ENCODE assay signal across 25 mouse cellular contexts in genomic region chr6:112995708-112996107, GRCm38 (mm10). TPM values are rescaled to one million over a fixed set of nuclear protein-coding genes. Genes with fewer than 3 reads are reported as not detected.
A peak's percentile ranks its signal among the peaks of the same experiment; 100 is the strongest.
DNase-seq lines count a peak whose midpoint lies in the region; TF ChIP-seq lines count a peak whose summit lies in the region.
"Had no signal": no experiment of that assay in that cellular context is flagged by ENCODE, and none has a peak within 500 bp of the region (broad histone marks: within the 10 kb centered on the region; RNA-seq: fewer than 3 reads in every experiment).

No protein-coding gene starts in this region.

- in situ Hi-C loops in CH12.LX (cut with MboI; ENCODE audit: low pct_ligation_motif_present, low pct_unique_long_range_greater_than_20kb, low sequenced_read_pairs) (no loop called here), ES-E14 (cut with MboI; ENCODE audit: low sequenced_read_pairs in 2 of 2, unreplicated experiment in 2 of 2) (no loop called here)

- TF ChIP-seq RAD21 in CH12.LX (IDR thresholded peaks at IDR 0.05; ENCODE audit: low read depth, low read length) = no peak

- H3K4me1 ChIP-seq in CH12.LX (ENCODE audit: control insufficient read depth in 1 of 2, insufficient read depth in 2 of 2) (peaks cover 0 to 3% of the 10 kb centered on the region in 2 experiments; a peak in 1 of 4 replicates), ES-E14 (ENCODE audit: control insufficient read depth in 2 of 2, insufficient read depth in 2 of 2, low read length in 2 of 2, poor library complexity in 1 of 2) (no peaks in the 10 kb centered on the region; a peak in 1 of 4 replicates)
- H3K4me1 ChIP-seq: heart, embryonic 10.5 days; limb, embryonic 10.5 days; limb, embryonic 15.5 days had no signal

- H3K4me3 ChIP-seq in layer of hippocampus, adult 2 months = no peak overlapping the region
- no peak overlapping the region for H3K4me3 ChIP-seq in CH12.LX (replicated peaks in 1 of 3; ENCODE audit: low read depth in 2 of 3, low read length in 2 of 3, poor library complexity in 1 of 3)
- no peak overlapping the region for H3K4me3 ChIP-seq in ES-E14 (ENCODE audit: insufficient read depth in 1 of 2, low read depth in 1 of 2, low read length in 2 of 2, poor library complexity in 1 of 2, severe bottlenecking in 1 of 2)
- H3K4me3 ChIP-seq: embryonic facial prominence, embryonic 10.5 days; embryonic facial prominence, embryonic 15.5 days; forebrain, embryonic 12.5 days; heart, embryonic 10.5 days; heart, embryonic 15.5 days; hindbrain, embryonic 13.5 days; limb, embryonic 10.5 days; limb, embryonic 15.5 days; midbrain, embryonic 13.5 days had no signal

- H3K36me3 ChIP-seq in CH12.LX (replicated peaks in 1 of 2; ENCODE audit: control insufficient read depth in 1 of 2, insufficient read depth in 1 of 2, low read length in 1 of 2) = no peaks in the 10 kb centered on the region
- H3K36me3 ChIP-seq in ES-E14 (ENCODE audit: control insufficient read depth, insufficient read depth, low read length, poor library complexity, severe bottlenecking) = no peaks in the 10 kb centered on the region
- H3K36me3 ChIP-seq: embryonic facial prominence, embryonic 10.5 days; embryonic facial prominence, embryonic 15.5 days; forebrain, embryonic 12.5 days; heart, embryonic 10.5 days; heart, embryonic 15.5 days; hindbrain, embryonic 13.5 days; limb, embryonic 10.5 days; limb, embryonic 15.5 days; midbrain, embryonic 13.5 days had no signal

- H3K79me2 ChIP-seq in CH12.LX (replicated peaks; ENCODE audit: control insufficient read depth, extremely low read depth, insufficient read depth, poor library complexity, severe bottlenecking) = no peaks in the 10 kb centered on the region

- no peak for DNase-seq in layer of hippocampus, adult 2 months (ENCODE audit: low spot score in 2 of 2)
- DNase-seq in layer of hippocampus, postnatal 25 days (ENCODE audit: extremely low spot score in 1 of 2, low spot score in 1 of 2) = no peak
- DNase-seq in CH12.LX (ENCODE audit: extremely low read depth) = peak; percentile 6
- peak; percentile 30 for DNase-seq in ES-E14 (ENCODE audit: low read depth, low spot score)
- peak; percentile 15 for DNase-seq in c-Kit-negative CD71-positive TER-119-positive erythroid progenitor cells, embryonic 14.5 days (ENCODE audit: low read depth, low spot score)
- DNase-seq in neural tube, embryonic 10.5 days (ENCODE audit: extremely low spot score, low spot score) = no peak
- DNase-seq in urinary bladder, postnatal 4 days (ENCODE audit: low spot score in 2 of 2) = no peak
- DNase-seq: adrenal gland, postnatal 10 days; cerebellum, adult 11-12 months; cerebellum, postnatal 25 days; gastrocnemius, postnatal 25 days; heart, adult 11 months; heart, postnatal 36 days; kidney, adult 11 months; kidney, postnatal 14 days had no signal

- peak; percentile 42 for TF ChIP-seq CTCF in layer of hippocampus, adult 2 months (conservative IDR thresholded peaks at IDR 0.05)
- 0 out of 4 replicates have a peak, but pooled peaks of 1 of the 2 experiments have one; percentile 11 for TF ChIP-seq CTCF in CH12.LX (conservative IDR thresholded peaks at IDR 0.05 in 1 of 2, IDR thresholded peaks at IDR 0.05 in 1 of 2; ENCODE audit: low read depth in 2 of 2, low read length in 2 of 2)

- H3K9me3 ChIP-seq in CH12.LX (replicated peaks; ENCODE audit: low read length) (no peaks in the 10 kb centered on the region), ES-E14 (ENCODE audit: control insufficient read depth, insufficient read depth, low read depth, low read length) (no peaks in the 10 kb centered on the region)
- H3K9me3 ChIP-seq: embryonic facial prominence, embryonic 10.5 days; embryonic facial prominence, embryonic 15.5 days; forebrain, embryonic 12.5 days; heart, embryonic 10.5 days; heart, embryonic 15.5 days; hindbrain, embryonic 13.5 days; limb, embryonic 10.5 days; limb, embryonic 15.5 days had no signal

- no peak overlapping the region for H3K4me2 ChIP-seq in CH12.LX (ENCODE audit: insufficient read depth, low read depth, poor library complexity, severe bottlenecking)
- H3K4me2 ChIP-seq: embryonic facial prominence, embryonic 15.5 days; forebrain, embryonic 12.5 days; heart, embryonic 15.5 days; hindbrain, embryonic 13.5 days; limb, embryonic 15.5 days; midbrain, embryonic 13.5 days had no signal

- TF ChIP-seq EP300 in CH12.LX (IDR thresholded peaks at IDR 0.05; ENCODE audit: low read length) = no peak

- dilution Hi-C loops in CH12.LX (cut with MboI; ENCODE audit: extremely low pct_ligation_motif_present, extremely low pct_unique_long_range_greater_than_20kb, low sequenced_read_pairs) = no loop called here

- H3K27me3 ChIP-seq in CH12.LX (replicated peaks) = no peaks in the 10 kb centered on the region
- H3K27me3 ChIP-seq: embryonic facial prominence, embryonic 15.5 days; forebrain, embryonic 12.5 days; heart, embryonic 15.5 days; hindbrain, embryonic 13.5 days; limb, embryonic 15.5 days; midbrain, embryonic 13.5 days had no signal

- no peak for TF ChIP-seq POLR2A in CH12.LX (IDR thresholded peaks at IDR 0.05; ENCODE audit: low read depth, low read length)

- no peak overlapping the region for H3K9ac ChIP-seq in CH12.LX (ENCODE audit: insufficient read depth, low read depth)
- H3K9ac ChIP-seq in ES-E14 (ENCODE audit: insufficient read depth, low read depth, low read length, poor library complexity, severe bottlenecking) = no peak overlapping the region
- H3K9ac ChIP-seq: embryonic facial prominence, embryonic 15.5 days; forebrain, embryonic 12.5 days; heart, embryonic 15.5 days; hindbrain, embryonic 13.5 days; limb, embryonic 15.5 days; midbrain, embryonic 13.5 days had no signal

- H3K27ac ChIP-seq in layer of hippocampus, adult 2 months = no peak overlapping the region
- H3K27ac ChIP-seq in CH12.LX (ENCODE audit: insufficient read depth, low read depth) (no peak overlapping the region), ES-E14 (ENCODE audit: insufficient read depth, low read depth, low read length, poor library complexity, severe bottlenecking) (no peak overlapping the region)
- H3K27ac ChIP-seq: embryonic facial prominence, embryonic 10.5 days; embryonic facial prominence, embryonic 15.5 days; forebrain, embryonic 12.5 days; heart, embryonic 10.5 days; heart, embryonic 15.5 days; hindbrain, embryonic 13.5 days; limb, embryonic 10.5 days; limb, embryonic 15.5 days; macrophage; midbrain, embryonic 13.5 days had no signal

TF ChIP-seq in CH12.LX, 34 proteins besides CTCF, POLR2A, EP300 and RAD21:
- no peak for TF ChIP-seq JUN (IDR thresholded peaks at IDR 0.05; ENCODE audit: insufficient read depth, low read depth, low read length)
- no peak for TF ChIP-seq ZKSCAN1 (IDR thresholded peaks at IDR 0.05; ENCODE audit: borderline replicate concordance, low read depth, low read length)
- no peak for TF ChIP-seq E2F4 (IDR thresholded peaks at IDR 0.05; ENCODE audit: insufficient replicate concordance, low read depth, low read length)
- TF ChIP-seq BHLHE40 (IDR thresholded peaks at IDR 0.05; ENCODE audit: low read depth, low read length) = no peak
- TF ChIP-seq SMC3 (IDR thresholded peaks at IDR 0.05; ENCODE audit: low read depth, low read length) = no peak
- TF ChIP-seq PAX5 (IDR thresholded peaks at IDR 0.05; ENCODE audit: low read length) = no peak
- no peak for TF ChIP-seq RCOR1 (conservative IDR thresholded peaks at IDR 0.05; ENCODE audit: low read depth, low read length)
- no peak for TF ChIP-seq MAZ (IDR thresholded peaks at IDR 0.05; ENCODE audit: low read depth, low read length)
- TF ChIP-seq NELFE (IDR thresholded peaks at IDR 0.05; ENCODE audit: low read depth, low read length) = no peak
- no peak for TF ChIP-seq MEF2A (IDR thresholded peaks at IDR 0.05; ENCODE audit: borderline replicate concordance, low read depth, low read length)
- no peak for TF ChIP-seq ZNF384 (IDR thresholded peaks at IDR 0.05; ENCODE audit: low read depth, low read length)

TF ChIP-seq in ES-E14, 5 proteins besides CTCF, POLR2A, EP300 and RAD21:
- TF ChIP-seq ZC3H11A (IDR thresholded peaks at IDR 0.05; ENCODE audit: borderline replicate concordance, low read depth, low read length) (no peak), CHD2 (IDR thresholded peaks at IDR 0.05; ENCODE audit: low read depth, low read length) (no peak), MAFK (IDR thresholded peaks at IDR 0.05; ENCODE audit: insufficient read depth, low read depth, low read length) (no peak), ZNF384 (IDR thresholded peaks at IDR 0.05; ENCODE audit: low read depth, low read length) (no peak), HCFC1 (IDR thresholded peaks at IDR 0.05; ENCODE audit: borderline replicate concordance, insufficient read depth, low read length) (no peak)

RNA-seq across cellular contexts. Expression of gene Srgap3, which starts 48.6 kb away (rescaled TPM):
- total RNA-seq in layer of hippocampus, adult 2 months (2021) = 100 to 1,000 TPM; 288 to 291 TPM
- total RNA-seq in layer of hippocampus, postnatal 25 days (2021) = 100 to 1,000 TPM; 241 to 270 TPM
- total RNA-seq in CH12.LX (2012; rRNA removed) (2.1 and 2.3 TPM in 2 replicates), CH12.LX (2014; rRNA removed) (1.0 and 1.5 TPM in 2 replicates), ES-E14 (2012; rRNA removed) (3.3 and 5.4 TPM in 2 replicates)
- polyA plus RNA-seq in CH12.LX (2012; ENCODE audit: insufficient read length, low read depth) = 3.5 and 4.5 TPM in 2 replicates

RNA-seq across cellular contexts. Expression of gene Thumpd3, which starts 50.3 kb away (rescaled TPM):
- 10 to 100 TPM; 38.2 to 40.6 TPM for total RNA-seq in layer of hippocampus, adult 2 months (2021)
- total RNA-seq in layer of hippocampus, postnatal 25 days (2021) = 10 to 100 TPM; 34.3 to 42.3 TPM
- total RNA-seq in CH12.LX (2012; rRNA removed) (37.1 and 43.4 TPM in 2 replicates), CH12.LX (2014; rRNA removed) (78.1 and 89.0 TPM in 2 replicates), ES-E14 (2012; rRNA removed) (52.9 and 63.6 TPM in 2 replicates)
- polyA plus RNA-seq in CH12.LX (2012; ENCODE audit: insufficient read length, low read depth) = 66.2 and 69.3 TPM in 2 replicates

Comparison
In these comparisons a context has a peak if more than half of its experiments do, and no peak if none do; other contexts are left out.
1. DNase-seq: peak in CH12.LX (single experiment), ES-E14 (single experiment) and c-Kit-negative CD71-positive TER-119-positive erythroid progenitor cells, embryonic 14.5 days (single experiment); none in layer of hippocampus, adult 2 months (0 of 2), layer of hippocampus, postnatal 25 days (0 of 2), neural tube, embryonic 10.5 days (single experiment) and urinary bladder, postnatal 4 days (0 of 2).
2. RNA of gene Srgap3, which starts 48.6 kb away (total RNA-seq): 288 to 291 TPM in layer of hippocampus, adult 2 months and 241 to 270 TPM in layer of hippocampus, postnatal 25 days; 3.3 to 5.4 TPM in ES-E14 and 1.0 to 2.3 TPM in CH12.LX; every median in the first group is over 10 times any median in the second.